Mouse (Mus musculus) brain, adult 2 months (tissue): ENCODE measurements around the gene Pex1.
"Not testable (repeated sequence)": the region's sequence is repeated elsewhere in the genome, so short reads cannot be mapped to it uniquely, and the experiment has no call there.

Source experiments
- DNase-seq: peaks from one replicate; pipeline ENCODE4 v3.0.0; 2011; ENCODE audit warnings: low read depth, low spot score

Pex1 gene

GRCm38 (mm10) chr5:3644621-3645020 lies 48.8 kb downstream of the Pex1 start:
- no peak for DNase-seq

- DNase-seq, result no peak
These were observed 49.5 kb downstream of the Pex1 start for GRCm38 (mm10) chr5:3645326-3645725.

DNA sequence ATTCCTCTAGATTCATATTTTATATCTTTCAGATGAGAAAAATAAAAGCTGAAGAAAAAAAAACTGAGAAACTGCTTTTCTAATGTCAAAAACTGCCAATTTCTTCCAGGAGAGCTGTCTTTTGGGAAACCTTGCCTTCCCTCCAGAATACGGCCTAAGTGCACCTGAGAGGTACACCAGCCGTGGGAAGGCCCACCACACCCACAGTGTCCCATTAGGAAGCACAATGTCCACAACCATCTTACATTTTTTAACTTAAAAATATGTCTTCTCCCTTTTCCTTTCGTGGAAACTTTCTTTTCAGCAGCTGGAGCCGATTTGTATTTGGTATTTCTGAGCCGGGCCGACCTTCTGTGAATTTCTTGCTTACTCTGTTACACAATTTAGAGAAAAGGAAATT lies 50.7 kb downstream of the Pex1 start:
- no peak for DNase-seq

DNA sequence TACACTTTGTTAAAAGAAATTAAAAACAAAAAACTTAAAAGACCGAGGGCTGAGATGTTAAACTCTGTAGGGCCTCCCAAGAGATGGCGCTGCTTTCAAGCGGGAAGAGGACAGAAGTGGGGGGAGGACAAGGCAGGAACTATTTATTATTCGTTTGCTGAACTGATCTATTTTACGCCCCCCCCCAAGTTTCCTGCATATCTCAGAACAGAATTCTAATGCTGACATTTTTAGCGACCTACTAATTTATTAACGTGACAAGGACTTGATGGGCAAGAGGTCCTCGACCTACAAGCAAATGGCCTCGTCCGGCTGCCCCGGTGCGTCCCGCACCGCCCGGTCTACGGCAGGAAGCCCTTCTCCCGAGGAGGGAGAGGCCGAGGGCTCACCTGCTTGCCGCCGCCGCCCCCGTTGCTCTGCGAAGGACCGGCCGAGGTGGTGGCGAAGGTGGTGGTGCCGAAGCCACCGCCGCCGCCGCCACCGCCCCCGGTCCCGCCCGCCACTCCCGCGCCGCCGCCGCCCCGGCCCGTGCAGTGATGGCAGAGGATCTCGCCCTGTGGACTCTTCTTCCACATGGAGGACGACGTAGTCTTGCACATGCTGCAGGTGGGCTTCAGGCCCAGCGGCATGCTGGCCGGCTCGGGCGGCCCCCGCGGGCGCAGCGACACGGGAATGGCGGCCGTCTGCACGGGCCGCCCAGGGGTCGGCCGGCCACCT lies 51.3 kb downstream of the Pex1 start:
- peak; percentile 85 for DNase-seq

- peak; percentile 95 for DNase-seq
These were observed 51.8 kb downstream of the Pex1 start for GRCm38 (mm10) chr5:3647708-3648121.

DNA sequence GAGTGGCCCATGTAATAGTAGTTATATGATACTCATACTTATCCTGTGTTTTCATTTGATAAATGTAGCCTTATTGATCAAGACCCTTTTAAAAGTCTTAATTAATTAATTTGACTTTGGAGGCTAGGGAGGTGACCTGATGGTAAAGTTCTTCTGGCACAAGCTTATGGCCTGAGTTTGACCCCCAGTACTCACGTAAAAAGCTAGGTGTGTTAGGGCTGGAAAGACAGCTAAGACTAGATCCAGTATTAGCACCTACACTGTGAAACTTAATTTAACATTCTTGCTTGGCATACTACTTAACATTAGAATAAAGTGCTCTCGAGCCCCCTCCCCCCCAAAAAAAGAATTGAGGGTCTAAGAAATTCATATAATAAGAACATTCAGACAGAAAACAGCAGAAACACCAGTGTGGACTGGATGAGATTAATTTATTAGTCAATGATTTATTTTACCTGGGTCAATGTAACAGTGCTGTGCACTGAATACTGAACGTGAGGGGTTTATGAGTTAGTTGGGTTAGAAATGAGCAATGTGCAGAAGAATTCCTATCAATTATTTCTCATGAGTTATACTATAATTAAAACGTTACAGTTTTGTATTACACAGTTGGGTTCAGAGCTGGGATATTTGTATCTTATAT lies 52.5 kb downstream of the Pex1 start:
- DNase-seq, result no peak

- DNase-seq, result no peak
These were observed 53.0 kb downstream of the Pex1 start for GRCm38 (mm10) chr5:3648849-3649210.

GRCm38 (mm10) chr5:3650881-3651280 lies 55.0 kb downstream of the Pex1 start, which contains the start of gene Tmbim7:
TSS of gene Tmbim7 (plus strand) at chr5:3651181.
- DNase-seq, result no peak

DNA sequence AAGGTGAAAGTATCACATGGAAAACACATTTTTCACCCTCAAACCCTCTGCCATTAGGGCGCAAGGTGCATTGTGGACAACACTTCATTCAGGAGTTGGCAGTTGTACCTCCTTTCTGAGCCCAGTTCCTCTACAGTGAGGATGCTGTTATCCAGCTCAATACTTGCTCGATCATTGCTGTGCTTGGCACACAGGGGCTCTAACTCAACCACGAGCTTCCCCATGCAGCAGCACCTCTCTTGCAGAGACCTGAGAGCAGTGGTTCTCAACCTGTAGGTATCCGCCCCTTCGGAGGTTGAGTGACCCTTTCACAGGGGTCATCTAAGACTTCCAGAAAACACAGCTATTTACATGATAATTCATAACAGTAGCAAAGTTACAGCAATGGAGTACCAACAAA lies 55.8 kb downstream of the Pex1 start:
- DNase-seq, result no peak

DNA sequence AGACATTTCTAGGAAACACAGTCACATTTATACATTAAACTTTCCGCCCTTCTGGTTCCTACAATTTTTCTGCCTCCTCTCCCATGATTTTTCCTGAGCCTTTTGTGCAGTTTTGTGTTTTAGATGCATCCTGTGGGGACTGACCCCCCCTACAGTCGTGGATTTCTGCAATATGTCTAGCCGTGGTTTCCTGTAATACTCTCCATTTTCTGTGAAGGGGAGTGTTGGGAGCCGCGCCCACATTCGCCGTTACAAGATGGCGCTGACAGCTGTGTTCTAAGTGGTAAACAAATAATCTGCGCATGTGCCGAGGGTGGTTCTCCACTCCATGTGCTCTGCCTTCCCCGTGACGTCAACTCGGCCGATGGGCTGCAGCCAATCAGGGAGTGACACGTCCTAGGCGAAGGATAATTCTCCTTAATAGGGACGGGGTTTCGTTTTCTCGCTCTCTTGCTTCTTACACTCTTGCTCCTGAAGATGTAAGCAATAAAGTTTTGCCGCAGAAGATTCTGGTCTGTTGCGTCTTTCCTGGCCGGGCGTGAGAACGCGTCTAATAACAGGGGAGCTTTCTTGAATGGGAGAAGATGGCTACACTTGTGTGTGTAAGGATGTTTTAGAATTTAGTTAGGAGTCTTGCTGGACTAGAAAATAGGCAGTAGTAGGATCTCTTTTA lies 57.2 kb downstream of the Pex1 start:
- DNase-seq, result not testable (repeated sequence)

- DNase-seq, result no peak
These were observed 57.9 kb downstream of the Pex1 start for GRCm38 (mm10) chr5:3653801-3654200.

- DNase-seq, result no peak
These were observed 61.2 kb downstream of the Pex1 start, which contains the start of gene Gatad1 for GRCm38 (mm10) chr5:3657085-3657484. TSS of gene Gatad1 (minus strand) at chr5:3657185.

- DNase-seq, result no peak
These were observed 69.4 kb downstream of the Pex1 start for GRCm38 (mm10) chr5:3665225-3665624.

GRCm38 (mm10) chr5:3666585-3666984 lies 70.7 kb downstream of the Pex1 start:
- DNase-seq, result no peak

DNA sequence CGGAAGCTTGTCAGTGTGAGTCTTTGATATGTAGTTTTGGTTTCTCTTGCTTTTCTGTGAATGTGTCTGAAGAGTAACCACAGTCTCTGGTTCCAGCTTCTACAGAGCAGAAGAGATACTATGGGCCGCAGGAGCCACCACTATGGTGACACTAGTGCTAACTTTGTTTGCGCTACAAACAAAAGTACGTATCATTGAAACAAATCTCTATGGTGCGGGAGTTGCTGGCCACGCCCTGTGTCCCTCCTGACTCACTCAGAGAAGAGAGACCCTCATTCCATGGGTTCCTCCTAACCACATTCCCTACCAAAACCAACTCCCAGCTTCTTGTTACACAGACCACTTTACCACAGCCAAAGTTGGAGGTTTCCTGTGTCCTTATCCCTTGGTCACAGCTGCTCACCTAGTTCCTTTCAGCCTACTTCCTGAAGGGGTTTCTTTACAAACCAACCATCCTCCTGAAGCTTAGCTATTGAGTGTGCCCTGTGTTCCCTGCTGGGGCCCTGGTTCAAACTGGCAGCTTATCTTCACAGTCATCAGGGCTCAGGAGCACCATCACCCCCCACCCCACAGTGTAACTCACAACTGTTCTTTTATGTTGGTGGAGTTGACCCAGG lies 74.2 kb downstream of the Pex1 start:
- no peak for DNase-seq
